Mouse (Mus musculus) hindbrain, embryonic 15.5 days (tissue): ENCODE results near the gene Efcab12. TPM values are rescaled to one million over a fixed set of nuclear protein-coding genes. Genes with fewer than 3 reads are reported as not detected.
"Not testable (repeated sequence)": the region's sequence is repeated elsewhere in the genome, so short reads cannot be mapped to it uniquely, and the experiment has no call there.

ENCODE experiments used
- ATAC-seq: fragments of 200-750 bp; cut with Nextera tagmentation; 2 replicates; pipeline ENCODE4 v1.8.0; 2017; ENCODE audit warnings: low read depth, moderate number of reproducible peaks, moderate TSS enrichment; ENCODE audit not compliant: low FRiP score
- H3K27ac ChIP-seq: fragments of 300-500 bp; sonication (generic); replicated peaks from 2 replicates; pipeline ENCODE4 v1.5.1; 2015; ENCODE audit warnings: mild to moderate bottlenecking, inconsistent platforms
- H3K27me3 ChIP-seq: fragments of 300-500 bp; sonication (generic); 2 replicates; pipeline ENCODE4 v1.6.1; 2015; ENCODE audit warnings: control low read depth, inconsistent platforms
- H3K36me3 ChIP-seq: fragments of 300-500 bp; sonication (generic); 2 replicates; pipeline ENCODE4 v1.6.1; 2015; ENCODE audit warnings: control low read depth, inconsistent platforms
- H3K4me1 ChIP-seq: fragments of 300-500 bp; sonication (generic); replicated peaks from 2 replicates; pipeline ENCODE4 v1.6.1; 2015; ENCODE audit warnings: control low read depth, inconsistent platforms
- H3K4me2 ChIP-seq: fragments of 300-500 bp; sonication (generic); 2 replicates; pipeline ENCODE4 v1.6.1; 2015; ENCODE audit warnings: moderate library complexity, mild to moderate bottlenecking, inconsistent platforms
- H3K4me3 ChIP-seq: fragments of 300-500 bp; sonication (generic); 2 replicates; pipeline ENCODE4 v1.5.1; 2015; ENCODE audit warnings: mild to moderate bottlenecking, inconsistent platforms
- H3K9ac ChIP-seq: fragments of 300-500 bp; sonication (generic); 2 replicates; pipeline ENCODE4 v1.6.1; 2015; ENCODE audit warnings: inconsistent platforms
- H3K9me3 ChIP-seq: fragments of 300-500 bp; sonication (generic); 2 replicates; pipeline ENCODE4 v1.6.1; 2016; ENCODE audit warnings: control low read depth, inconsistent platforms
- whole genome bisulfite sequencing: fragments of 180-500 bp; shearing (Covaris S2); methylation state at CpG from one replicate; pipeline ENCODE4 v1.1.7; 2015; 5-methylcytosine and 5-hydroxymethylcytosine counted together
- polyA plus RNA-seq: library from polyadenylated mRNA; unstranded; fragments of >200 nt; fragmentation: Nextera tagmentation; extraction: Ambion mirVana; gene quantifications from 2 replicates; pipeline ENCODE4 v1.2.1, GENCODE M21; 2015

Efcab12 gene
- polyA plus RNA-seq, 1 experiment from 2014 or later = 2.9 TPM

GRCm38 (mm10) chr6:115832152-115832850 lies 5.9 kb downstream of the Efcab12 start:
- Histone ChIP-seq H3K36me3 (no peaks in the 10 kb centered on the region), H3K4me2 (no peak overlapping the region), H3K9ac (no peak overlapping the region), H3K27me3 (no peaks in the 10 kb centered on the region), H3K4me1 (0 out of 2 replicates have a peak, but pooled peaks cover under 1% of the 10 kb centered on the region), H3K4me3 (no peak overlapping the region), H3K9me3 (no peaks in the 10 kb centered on the region), H3K27ac (no peak overlapping the region)
- no peak for ATAC-seq
- WGBS = 92% methylated on average over 2 of the region's 2 CpGs

DNA sequence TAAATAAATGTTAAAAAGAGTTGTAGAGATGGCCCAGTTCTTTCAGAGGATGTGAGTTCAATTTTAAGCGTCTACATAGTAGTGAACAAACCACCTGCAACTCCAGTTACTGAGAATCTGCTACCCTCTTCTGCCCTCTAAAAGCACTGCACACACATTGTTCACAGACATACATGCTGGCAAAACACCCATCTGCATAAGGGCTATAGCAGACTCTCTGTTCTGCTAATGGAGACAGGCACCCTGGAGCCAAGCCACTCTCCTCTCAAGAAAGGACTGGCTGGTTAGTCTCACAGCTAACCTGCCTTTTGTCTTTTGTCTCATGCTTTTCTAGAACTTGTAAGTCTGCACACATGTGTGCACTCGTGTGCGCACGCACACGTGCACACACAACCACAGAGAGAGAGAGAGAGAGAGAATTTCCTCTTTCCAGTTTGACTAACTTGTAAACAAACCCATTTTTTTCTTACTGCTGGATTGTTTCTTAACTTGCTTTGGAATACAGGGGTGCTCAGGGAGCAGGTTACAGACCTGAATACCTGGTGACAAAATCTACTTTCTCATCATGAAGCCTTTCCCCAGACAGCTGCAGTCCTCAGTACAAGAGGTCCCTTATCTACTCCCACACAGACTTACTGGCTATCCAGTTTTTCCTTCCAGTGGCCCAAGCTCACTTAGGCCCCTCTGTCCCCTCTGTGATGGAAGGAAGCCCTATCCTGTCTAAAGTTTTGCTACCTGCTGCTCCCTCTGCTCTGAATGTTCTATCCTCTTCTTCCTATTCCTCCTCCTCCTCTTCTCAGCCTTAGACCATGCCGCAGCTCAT lies 7.2 kb downstream of the Efcab12 start:
- Histone ChIP-seq H3K27ac (no peak overlapping the region), H3K4me1 (no peaks in the 10 kb centered on the region), H3K36me3 (no peaks in the 10 kb centered on the region), H3K4me3 (no peak overlapping the region), H3K4me2 (no peak overlapping the region), H3K27me3 (no peaks in the 10 kb centered on the region), H3K9me3 (no peaks in the 10 kb centered on the region), H3K9ac (no peak overlapping the region)
- ATAC-seq = no peak
- WGBS = 84% methylated on average over 6 of the region's 6 CpGs

GRCm38 (mm10) chr6:115823850-115824464 lies 14.3 kb downstream of the Efcab12 start:
- not testable (repeated sequence) for H3K27me3 ChIP-seq, H3K4me1 ChIP-seq, H3K27ac ChIP-seq, H3K9me3 ChIP-seq, H3K9ac ChIP-seq, H3K36me3 ChIP-seq
- peak; percentile 85 for ATAC-seq
- peak overlapping the region; percentile 13; the same call in 1 of the 2 replicates for H3K4me3 ChIP-seq
- 4% methylated on average over 5 of the region's 11 CpGs for WGBS
- H3K4me2 ChIP-seq = peak overlapping the region; percentile 43

DNA sequence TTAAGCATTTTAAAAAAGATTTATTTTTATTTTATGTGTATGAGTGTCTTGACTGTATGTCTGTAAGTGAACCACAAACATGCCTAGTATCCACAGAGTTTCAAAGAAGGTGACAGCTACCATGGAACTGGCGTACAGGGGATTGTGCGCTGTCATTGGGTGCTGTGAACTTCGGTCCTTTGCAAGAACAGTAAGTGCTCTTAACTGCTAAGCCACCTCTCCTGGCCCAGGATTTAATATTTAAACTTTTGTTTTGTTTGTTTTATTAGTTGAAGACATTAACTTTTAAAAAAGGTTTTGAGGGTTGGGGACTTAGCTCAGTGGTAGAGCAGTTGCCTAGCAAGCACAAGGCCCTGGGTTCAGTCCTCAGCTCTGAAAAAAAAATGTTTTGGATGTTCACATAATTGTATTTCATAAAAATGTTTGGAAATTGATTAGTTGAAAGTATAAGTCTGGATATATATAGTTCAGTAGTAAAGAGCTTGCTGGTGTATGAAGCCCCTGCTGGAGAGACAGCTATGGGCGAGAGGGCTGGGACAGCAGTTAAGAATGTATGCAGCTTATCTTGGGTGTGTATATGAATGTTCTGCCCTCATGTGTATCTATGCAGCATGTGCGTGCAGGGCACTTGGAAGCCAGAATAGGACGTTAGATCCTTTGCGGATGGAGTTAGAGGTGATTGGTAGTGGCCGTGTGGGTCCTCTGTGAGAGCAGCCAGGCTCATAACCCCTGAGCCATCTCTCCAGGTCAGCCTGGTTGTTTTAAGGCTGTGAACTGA lies 16.8 kb downstream of the Efcab12 start:
- no peak for ATAC-seq
- WGBS = 89% methylated on average over 8 of the region's 8 CpGs

DNA sequence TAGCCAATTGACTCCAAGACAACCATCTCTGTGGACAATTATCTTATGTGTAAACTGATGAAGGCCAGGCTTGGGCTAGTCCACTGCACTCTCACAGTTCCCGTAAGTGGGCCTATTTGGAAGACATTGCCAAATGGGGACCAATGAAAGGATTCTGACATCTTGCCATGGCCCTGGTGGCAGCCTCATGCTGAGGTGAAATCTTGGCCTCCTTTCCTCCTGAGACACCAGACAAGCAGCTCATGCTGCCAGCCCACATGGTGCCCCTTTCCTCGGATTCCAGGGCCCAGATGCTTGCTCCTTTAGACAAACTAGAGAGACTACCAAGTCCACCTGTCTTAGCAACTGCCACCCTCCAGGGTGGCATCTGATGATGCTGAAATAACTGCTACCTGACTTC lies 20.1 kb downstream of the Efcab12 start:
- Histone ChIP-seq H3K4me1 (no peaks in the 10 kb centered on the region), H3K27me3 (no peaks in the 10 kb centered on the region), H3K36me3 (no peaks in the 10 kb centered on the region), H3K4me3 (no peak overlapping the region), H3K9me3 (no peaks in the 10 kb centered on the region), H3K9ac (no peak overlapping the region), H3K27ac (no peak overlapping the region), H3K4me2 (no peak overlapping the region)
- no peak for ATAC-seq
- whole genome bisulfite sequencing = 77% methylated on average over 2 of the region's 2 CpGs

More for the DNA sequence above, 16.8 kb downstream of the Efcab12 start:
- Histone ChIP-seq H3K36me3 (no peaks in the 10 kb centered on the region), H3K9me3 (no peaks in the 10 kb centered on the region), H3K27ac (no peak overlapping the region), H3K9ac (no peak overlapping the region), H3K4me2 (no peak overlapping the region), H3K4me1 (no peaks in the 10 kb centered on the region), H3K4me3 (no peak overlapping the region), H3K27me3 (no peaks in the 10 kb centered on the region)

DNA sequence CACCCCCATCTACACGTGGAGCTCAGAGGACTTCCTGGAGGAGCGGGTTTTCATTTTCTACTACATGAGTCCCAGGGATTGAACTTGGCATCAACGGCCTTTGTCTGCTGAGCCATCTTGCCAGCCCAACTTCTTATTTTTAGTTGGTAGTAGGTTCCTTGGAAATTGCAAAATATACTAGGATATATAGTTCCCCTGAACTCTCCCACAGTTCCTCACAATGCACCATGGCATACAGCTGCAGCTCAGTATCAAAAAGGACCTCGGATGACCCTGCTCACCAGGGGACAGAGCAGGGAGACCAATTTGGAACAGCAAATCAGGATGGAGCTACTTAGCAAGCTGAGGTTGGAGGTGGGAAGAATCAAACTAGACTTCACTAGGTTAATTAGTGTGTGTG lies 23.2 kb downstream of the Efcab12 start:
- Histone ChIP-seq H3K9me3 (no peaks in the 10 kb centered on the region), H3K36me3 (no peaks in the 10 kb centered on the region), H3K27ac (no peak overlapping the region), H3K4me3 (no peak overlapping the region), H3K9ac (no peak overlapping the region), H3K4me2 (no peak overlapping the region), H3K27me3 (no peaks in the 10 kb centered on the region), H3K4me1 (no peaks in the 10 kb centered on the region)
- no peak for ATAC-seq
- 83% methylated on average over 4 of the region's 4 CpGs for WGBS

- Histone ChIP-seq H3K4me1 (no peaks in the 10 kb centered on the region), H3K9me3 (no peaks in the 10 kb centered on the region), H3K27me3 (no peaks in the 10 kb centered on the region), H3K4me2 (no peak overlapping the region), H3K9ac (no peak overlapping the region), H3K4me3 (no peak overlapping the region), H3K36me3 (no peaks in the 10 kb centered on the region), H3K27ac (no peak overlapping the region)
- WGBS = 28% methylated on average over 4 of the region's 4 CpGs
- ATAC-seq = no peak
These were observed 24.1 kb downstream of the Efcab12 start for GRCm38 (mm10) chr6:115814104-115814503.

DNA sequence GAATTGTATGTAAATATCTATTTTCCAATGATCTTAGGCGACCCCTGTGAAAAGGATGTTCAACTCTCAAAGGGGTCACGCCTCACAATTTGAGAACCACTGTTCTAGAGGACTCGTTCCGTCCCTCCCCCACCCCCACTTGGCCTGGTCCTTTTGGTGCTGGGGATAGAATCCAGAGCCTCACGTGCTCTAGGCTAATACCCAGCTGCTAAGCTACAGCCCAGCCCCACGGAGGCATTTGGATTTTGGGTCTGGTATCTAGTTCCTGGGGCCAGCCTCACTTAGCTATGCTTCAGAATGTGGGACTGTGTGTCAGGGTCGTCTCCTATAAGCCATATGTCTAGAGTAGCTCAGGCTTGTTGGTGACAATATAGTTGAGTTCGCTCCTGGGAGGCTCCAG lies 26.6 kb downstream of the Efcab12 start:
- Histone ChIP-seq H3K27me3 (no peaks in the 10 kb centered on the region), H3K4me2 (no peak overlapping the region), H3K4me1 (peaks cover 13% of the 10 kb centered on the region), H3K36me3 (peaks cover 3% of the 10 kb centered on the region), H3K27ac (no peak overlapping the region), H3K9ac (no peak overlapping the region), H3K9me3 (no peaks in the 10 kb centered on the region), H3K4me3 (no peak overlapping the region)
- no peak for ATAC-seq
- 71% methylated on average over 8 of the region's 8 CpGs for WGBS

GRCm38 (mm10) chr6:115808488-115809231 lies 29.6 kb downstream of the Efcab12 start, which contains the start of gene Rpl32:
Rpl32 (minus strand) TSS chr6:115808747.
- Histone ChIP-seq H3K27me3 (no peaks in the 10 kb centered on the region), H3K4me1 (peaks cover 23% of the 10 kb centered on the region), H3K27ac (peak within 1 kb of the TSS; percentile 91), H3K9me3 (no peaks in the 10 kb centered on the region), H3K4me3 (peak within 1 kb of the TSS; percentile 83), H3K36me3 (peaks cover 28% of the 10 kb centered on the region), H3K9ac (peak within 1 kb of the TSS; percentile 93), H3K4me2 (peak within 1 kb of the TSS; percentile 80)
- WGBS = under 1% methylated on average over 47 of the region's 47 CpGs
- ATAC-seq = peak; percentile 85

GRCm38 (mm10) chr6:115808196-115808487 lies 30.1 kb downstream of the Efcab12 start:
- H3K27me3 ChIP-seq = no peaks in the 10 kb centered on the region
- peak overlapping the region; percentile 91 for H3K27ac ChIP-seq
- peak overlapping the region; percentile 80 for H3K4me2 ChIP-seq
- no peak; the same call in 1 of the 2 replicates for ATAC-seq
- H3K9me3 ChIP-seq = no peaks in the 10 kb centered on the region
- peaks cover 28% of the 10 kb centered on the region for H3K36me3 ChIP-seq
- H3K4me3 ChIP-seq = peak overlapping the region; percentile 83
- 0% methylated on average over 22 of the region's 22 CpGs for WGBS
- H3K4me1 ChIP-seq = peaks cover 23% of the 10 kb centered on the region
- peak overlapping the region; percentile 93 for H3K9ac ChIP-seq

DNA sequence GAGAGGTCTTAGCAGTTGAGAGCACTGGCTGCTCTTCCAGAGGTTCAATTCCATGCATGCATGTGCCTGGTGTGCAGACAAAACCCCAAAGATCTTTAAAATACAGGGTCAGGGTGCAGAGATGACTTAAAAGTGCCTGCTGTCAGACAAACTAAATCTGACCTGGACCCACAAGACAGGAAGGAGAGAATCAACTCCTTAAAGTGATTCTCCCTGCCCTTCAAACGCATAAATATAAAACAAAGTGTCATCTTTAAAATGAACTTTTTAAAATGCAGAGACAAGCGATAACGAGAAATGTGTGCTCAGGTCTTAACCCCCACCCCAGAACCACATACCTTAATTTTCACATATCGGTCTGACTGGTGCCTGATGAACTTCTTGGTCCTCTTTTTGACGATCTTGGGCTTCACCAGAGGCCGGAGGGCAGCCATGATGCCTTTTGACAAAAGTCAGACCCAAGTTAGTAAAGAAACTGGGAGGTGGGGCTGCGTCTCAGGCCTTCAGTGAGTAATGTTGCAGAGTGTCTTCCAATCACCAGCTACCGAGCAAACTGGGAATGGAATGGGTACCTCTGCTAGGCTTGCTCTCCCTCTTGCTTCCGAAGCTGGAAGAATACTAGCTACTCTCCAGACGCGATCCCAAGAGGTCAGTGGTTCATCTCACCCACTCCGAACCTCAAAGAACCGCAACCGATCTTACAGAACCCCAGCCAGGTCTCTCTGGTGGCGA lies 30.6 kb downstream of the Efcab12 start:
- peak overlapping the region; percentile 83 for H3K4me3 ChIP-seq
- H3K4me2 ChIP-seq = peak overlapping the region; percentile 80
- no peaks in the 10 kb centered on the region for H3K9me3 ChIP-seq
- peak overlapping the region; percentile 93 for H3K9ac ChIP-seq
- H3K27me3 ChIP-seq = no peaks in the 10 kb centered on the region
- peaks cover 23% of the 10 kb centered on the region for H3K4me1 ChIP-seq
- peak overlapping the region; percentile 91 for H3K27ac ChIP-seq
- no peak for ATAC-seq
- peaks cover 29% of the 10 kb centered on the region for H3K36me3 ChIP-seq
- WGBS = 3% methylated on average over 15 of the region's 15 CpGs
